8 mouse cellular contexts compared by ENCODE assay signal in the genomic region with DNA sequence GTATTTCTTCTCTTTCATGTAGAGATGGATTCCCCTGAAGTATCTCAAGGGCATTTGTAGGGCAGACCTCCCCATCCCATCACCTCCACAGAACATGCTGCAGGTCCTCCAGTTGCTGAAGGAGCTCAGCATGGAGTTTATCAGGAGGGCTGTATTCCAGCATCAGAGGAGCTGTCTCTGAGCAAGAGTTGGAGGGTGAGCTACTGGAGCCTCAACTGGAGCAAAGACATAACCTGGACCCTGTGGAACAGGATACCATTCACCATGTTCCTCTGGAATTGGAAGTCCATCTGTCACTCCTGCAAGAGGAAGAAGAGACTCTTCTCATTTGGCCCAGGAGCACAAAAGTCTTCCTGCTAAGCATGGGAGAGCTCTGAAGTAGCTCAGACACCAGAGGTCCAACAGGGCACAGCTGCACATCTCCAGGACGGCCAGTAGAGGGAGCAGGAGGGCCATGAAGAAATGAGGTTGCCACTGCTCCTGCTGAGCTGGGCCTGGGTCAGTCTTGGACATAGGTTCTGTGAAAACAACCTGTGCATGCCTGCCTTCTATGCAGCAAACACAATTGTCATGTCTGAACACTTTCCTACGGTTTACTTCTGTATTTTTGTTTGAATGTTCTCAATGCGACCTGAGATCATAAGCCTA. TPM values are rescaled to one million over a fixed set of nuclear protein-coding genes. Genes with fewer than 3 reads are reported as not detected.
DNase-seq lines count a peak whose midpoint lies in the region; ATAC-seq and TF ChIP-seq lines count a peak whose summit lies in the region.

No protein-coding gene starts in this region.

- H3K4me2 ChIP-seq in limb, embryonic 11.5 days (ENCODE audit: low read depth, severe bottlenecking), result no peak overlapping the region
- no peak overlapping the region for H3K4me2 ChIP-seq in midbrain, postnatal 0 days (ENCODE audit: low read depth, low read length, poor library complexity, severe bottlenecking)

- H3K9me3 ChIP-seq in embryonic facial prominence, embryonic 10.5 days, result no peaks in the 10 kb centered on the region
- no peaks in the 10 kb centered on the region for H3K9me3 ChIP-seq in limb, embryonic 11.5 days (ENCODE audit: control insufficient read depth, low read length)
- no peaks in the 10 kb centered on the region for H3K9me3 ChIP-seq in midbrain, postnatal 0 days (ENCODE audit: low read length)

- ATAC-seq in limb, embryonic 11.5 days (ENCODE audit: insufficient number of reproducible peaks, low FRiP score, low TSS enrichment, low read depth), result peak; percentile 85
- ATAC-seq in midbrain, postnatal 0 days (ENCODE audit: low FRiP score), result 0 out of 2 replicates have a peak, but pooled peaks have one; percentile 63

- no peaks in the 10 kb centered on the region for H3K79me2 ChIP-seq in heart, adult 2 months (replicated peaks; ENCODE audit: control insufficient read depth, insufficient read depth, low read length)

- 20% methylated on average over 3 of the region's 3 CpGs for WGBS in embryonic facial prominence, embryonic 10.5 days
- WGBS in heart, adult 2 months, result 28% methylated on average over 3 of the region's 3 CpGs
- WGBS in kidney, adult 2 months, result 21% methylated on average over 3 of the region's 3 CpGs
- 29% methylated on average over 3 of the region's 3 CpGs for WGBS in limb, embryonic 11.5 days
- 23% methylated on average over 3 of the region's 3 CpGs for WGBS in midbrain, postnatal 0 days
- WGBS in spleen, adult 2 months, result 32% methylated on average over 3 of the region's 3 CpGs

- no peaks in the 10 kb centered on the region for H3K27me3 ChIP-seq in embryonic facial prominence, embryonic 10.5 days (replicated peaks; ENCODE audit: low read depth, poor library complexity, severe bottlenecking)
- no peaks in the 10 kb centered on the region for H3K27me3 ChIP-seq in heart, adult 2 months (ENCODE audit: control insufficient read depth, insufficient read depth, low read length)
- no peaks in the 10 kb centered on the region for H3K27me3 ChIP-seq in kidney, adult 2 months (replicated peaks; ENCODE audit: control insufficient read depth, insufficient read depth, low read length)
- H3K27me3 ChIP-seq in limb, embryonic 11.5 days (ENCODE audit: control insufficient read depth, insufficient read depth, low read length), result no peaks in the 10 kb centered on the region
- H3K27me3 ChIP-seq in midbrain, postnatal 0 days (ENCODE audit: insufficient read depth, low read length), result 0 out of 2 replicates have a peak, but pooled peaks cover 3% of the 10 kb centered on the region
- H3K27me3 ChIP-seq in spleen, adult 2 months (ENCODE audit: control insufficient read depth, insufficient read depth, low read length), result peaks cover 1% of the 10 kb centered on the region; the same call in 1 of the 2 replicates

- intact Hi-C loops in heart, adult 2 months (cut with DNase I), result loop anchor here (1.0 kb wide), 1 partner anchor 31 kb away; no protein-coding TSS in a partner anchor

- TF ChIP-seq POLR2A in heart, adult 2 months (IDR thresholded peaks at IDR 0.05; ENCODE audit: insufficient read depth, low read depth, low read length), result no peak
- TF ChIP-seq POLR2A in kidney, adult 2 months (IDR thresholded peaks at IDR 0.05; ENCODE audit: low read depth, low read length), result no peak
- TF ChIP-seq POLR2A in spleen, adult 2 months (IDR thresholded peaks at IDR 0.05; ENCODE audit: low read depth, low read length), result no peak

- TF ChIP-seq EP300 in heart, adult 2 months (IDR thresholded peaks at IDR 0.05; ENCODE audit: insufficient read depth, low read depth, low read length), result peak; percentile 91

- TF ChIP-seq CTCF in heart, adult 2 months (IDR thresholded peaks at IDR 0.05), result peak; percentile 100; the same call in 1 of the 2 replicates
- peak; percentile 100 for TF ChIP-seq CTCF in kidney, adult 2 months (conservative IDR thresholded peaks at IDR 0.05; ENCODE audit: insufficient read depth, insufficient read length, low read depth, low read length)
- peak; percentile 97 for TF ChIP-seq CTCF in midbrain, postnatal 0 days (IDR thresholded peaks at IDR 0.05)
- peak; percentile 99 for TF ChIP-seq CTCF in spleen, adult 2 months (IDR thresholded peaks at IDR 0.05; ENCODE audit: extremely low read depth, insufficient read depth, insufficient read length, insufficient replicate concordance)

- no peak overlapping the region for H3K4me3 ChIP-seq in embryonic facial prominence, embryonic 10.5 days
- H3K4me3 ChIP-seq in heart, adult 2 months, result no peak overlapping the region
- H3K4me3 ChIP-seq in kidney, adult 2 months (ENCODE audit: insufficient read depth, low read depth, low read length), result no peak overlapping the region
- no peak overlapping the region for H3K4me3 ChIP-seq in limb, embryonic 11.5 days (ENCODE audit: low read depth, low read length)
- no peak overlapping the region for H3K4me3 ChIP-seq in midbrain, postnatal 0 days (ENCODE audit: low read depth, low read length)
- no peak overlapping the region for H3K4me3 ChIP-seq in spleen, adult 2 months (ENCODE audit: extremely low read depth, insufficient read depth, insufficient read length)

- no peaks in the 10 kb centered on the region for H3K4me1 ChIP-seq in embryonic facial prominence, embryonic 10.5 days
- H3K4me1 ChIP-seq in heart, adult 2 months (ENCODE audit: control insufficient read depth, insufficient read depth, low read length), result no peaks in the 10 kb centered on the region
- H3K4me1 ChIP-seq in kidney, adult 2 months (ENCODE audit: control insufficient read depth, insufficient read depth, low read length), result peaks cover 12% of the 10 kb centered on the region; the same call in 1 of the 2 replicates
- H3K4me1 ChIP-seq in limb, embryonic 11.5 days (ENCODE audit: control insufficient read depth, insufficient read depth, low read length), result no peaks in the 10 kb centered on the region
- H3K4me1 ChIP-seq in midbrain, postnatal 0 days (ENCODE audit: insufficient read depth, low read length), result no peaks in the 10 kb centered on the region
- no peaks in the 10 kb centered on the region for H3K4me1 ChIP-seq in spleen, adult 2 months (ENCODE audit: control insufficient read depth, insufficient read depth, insufficient read length)

- no peak overlapping the region for H3K27ac ChIP-seq in embryonic facial prominence, embryonic 10.5 days (replicated peaks)
- no peak overlapping the region for H3K27ac ChIP-seq in heart, adult 2 months
- no peak overlapping the region for H3K27ac ChIP-seq in kidney, adult 2 months (ENCODE audit: insufficient read depth, low read depth, low read length)
- H3K27ac ChIP-seq in limb, embryonic 11.5 days (replicated peaks; ENCODE audit: low read depth, low read length), result no peak overlapping the region
- H3K27ac ChIP-seq in midbrain, postnatal 0 days (ENCODE audit: low read depth, low read length), result no peak overlapping the region
- H3K27ac ChIP-seq in spleen, adult 2 months (ENCODE audit: insufficient read depth, low read length), result no peak overlapping the region

- DNase-seq in A20 (ENCODE audit: low read depth, low spot score), result peak; percentile 69
- peak; percentile 72 for DNase-seq in adrenal gland, postnatal 25 days
- peak; percentile 82 for DNase-seq in embryonic facial prominence, embryonic 10.5 days (ENCODE audit: low spot score)
- peak; percentile 72 to 80 for DNase-seq in heart, adult 2 months
- DNase-seq in kidney, adult 2 months, result peak; percentile 86
- DNase-seq in limb, embryonic 11.5 days (ENCODE audit: low spot score), result peak; percentile 89
- peak; percentile 78 for DNase-seq in midbrain, postnatal 0 days (ENCODE audit: low spot score)
- peak in 1 of 2 experiments; percentile 75 for DNase-seq in spleen, adult 2 months (ENCODE audit: low read depth in 1 of 2, low spot score in 2 of 2)

- H3K9ac ChIP-seq in heart, adult 2 months (ENCODE audit: low read depth, low read length), result no peak overlapping the region
- H3K9ac ChIP-seq in limb, embryonic 11.5 days (ENCODE audit: low read length), result no peak overlapping the region
- H3K9ac ChIP-seq in midbrain, postnatal 0 days (replicated peaks; ENCODE audit: low read length, poor library complexity, severe bottlenecking), result no peak overlapping the region

- no peaks in the 10 kb centered on the region for H3K36me3 ChIP-seq in embryonic facial prominence, embryonic 10.5 days (replicated peaks)
- H3K36me3 ChIP-seq in heart, adult 2 months (ENCODE audit: control insufficient read depth, insufficient read depth, low read length), result no peaks in the 10 kb centered on the region
- H3K36me3 ChIP-seq in kidney, adult 2 months (ENCODE audit: control insufficient read depth, insufficient read depth, low read length), result no peaks in the 10 kb centered on the region
- H3K36me3 ChIP-seq in limb, embryonic 11.5 days (ENCODE audit: control insufficient read depth, insufficient read depth, low read length), result no peaks in the 10 kb centered on the region
- H3K36me3 ChIP-seq in midbrain, postnatal 0 days (ENCODE audit: insufficient read depth, low read length), result no peaks in the 10 kb centered on the region
- H3K36me3 ChIP-seq in spleen, adult 2 months (ENCODE audit: control insufficient read depth, insufficient read depth, low read length), result no peaks in the 10 kb centered on the region

RNA-seq across cellular contexts. Expression of gene Ifnab, which starts 5.2 kb away (rescaled TPM):
- not detected in 2 replicates for total RNA-seq in adrenal gland, postnatal 25 days (2021)
- not detected in 2 replicates for polyA plus RNA-seq in embryonic facial prominence, embryonic 10.5 days (2016; fragmentation: Nextera tagmentation; extraction: Ambion mirVana)
- total RNA-seq in heart, adult 2 months (2021), result not detected
- polyA plus RNA-seq in heart, adult 2 months (2012; rRNA removed), result not detected in 2 replicates
- not detected in 2 replicates for polyA plus RNA-seq in kidney, adult 2 months (2012; rRNA removed)
- polyA plus RNA-seq in limb, embryonic 11.5 days (2014; fragmentation: Nextera tagmentation; extraction: Ambion mirVana), result not detected in 2 replicates
- total RNA-seq in midbrain, postnatal 0 days (2014; rRNA removed), result not detected in 2 replicates
- polyA plus RNA-seq in midbrain, postnatal 0 days (2015; fragmentation: Nextera tagmentation; extraction: Ambion mirVana), result not detected in 2 replicates
- not detected in 2 replicates for polyA plus RNA-seq in spleen, adult 2 months (2012; rRNA removed)

RNA-seq across cellular contexts. Expression of gene Ifna2, which starts 12.6 kb away (rescaled TPM):
- total RNA-seq in adrenal gland, postnatal 25 days (2021), result not detected in 2 replicates
- polyA plus RNA-seq in embryonic facial prominence, embryonic 10.5 days (2016; fragmentation: Nextera tagmentation; extraction: Ambion mirVana), result not detected in 2 replicates
- not detected for total RNA-seq in heart, adult 2 months (2021)
- polyA plus RNA-seq in heart, adult 2 months (2012; rRNA removed), result not detected in 2 replicates
- not detected in 2 replicates for polyA plus RNA-seq in kidney, adult 2 months (2012; rRNA removed)
- polyA plus RNA-seq in limb, embryonic 11.5 days (2014; fragmentation: Nextera tagmentation; extraction: Ambion mirVana), result not detected in 2 replicates
- total RNA-seq in midbrain, postnatal 0 days (2014; rRNA removed), result not detected in 2 replicates
- not detected in 2 replicates for polyA plus RNA-seq in midbrain, postnatal 0 days (2015; fragmentation: Nextera tagmentation; extraction: Ambion mirVana)
- polyA plus RNA-seq in spleen, adult 2 months (2012; rRNA removed), result not detected in 2 replicates

RNA-seq across cellular contexts. Expression of gene Ifna16, which starts 19.6 kb away (rescaled TPM):
- total RNA-seq in adrenal gland, postnatal 25 days (2021), result not detected in 2 replicates
- not detected in 2 replicates for polyA plus RNA-seq in embryonic facial prominence, embryonic 10.5 days (2016; fragmentation: Nextera tagmentation; extraction: Ambion mirVana)
- not detected for total RNA-seq in heart, adult 2 months (2021)
- polyA plus RNA-seq in heart, adult 2 months (2012; rRNA removed), result not detected in 2 replicates
- polyA plus RNA-seq in kidney, adult 2 months (2012; rRNA removed), result not detected in 2 replicates
- polyA plus RNA-seq in limb, embryonic 11.5 days (2014; fragmentation: Nextera tagmentation; extraction: Ambion mirVana), result not detected in 2 replicates
- total RNA-seq in midbrain, postnatal 0 days (2014; rRNA removed), result not detected in 2 replicates
- polyA plus RNA-seq in midbrain, postnatal 0 days (2015; fragmentation: Nextera tagmentation; extraction: Ambion mirVana), result not detected in 2 replicates
- polyA plus RNA-seq in spleen, adult 2 months (2012; rRNA removed), result not detected in 2 replicates

RNA-seq across cellular contexts. Expression of gene Gm26566, which starts 25.2 kb away (rescaled TPM):
- 0.73 and 0.95 TPM in 2 replicates for total RNA-seq in adrenal gland, postnatal 25 days (2021)
- 0.80 and 0.90 TPM in 2 replicates for polyA plus RNA-seq in embryonic facial prominence, embryonic 10.5 days (2016; fragmentation: Nextera tagmentation; extraction: Ambion mirVana)
- under 1 TPM in 1 of 2 experiments, not detected in 1; 0.36 TPM for total RNA-seq in heart, adult 2 months (2021)
- 0.20 TPM in 1 of 2 replicates, not detected in the other for polyA plus RNA-seq in heart, adult 2 months (2012; rRNA removed)
- 0.26 and 0.34 TPM in 2 replicates for polyA plus RNA-seq in kidney, adult 2 months (2012; rRNA removed)
- polyA plus RNA-seq in limb, embryonic 11.5 days (2014; fragmentation: Nextera tagmentation; extraction: Ambion mirVana), result 0.81 and 1.5 TPM in 2 replicates
- 0.71 TPM in 1 of 2 replicates, not detected in the other for total RNA-seq in midbrain, postnatal 0 days (2014; rRNA removed)
- 0.49 and 1.3 TPM in 2 replicates for polyA plus RNA-seq in midbrain, postnatal 0 days (2015; fragmentation: Nextera tagmentation; extraction: Ambion mirVana)
- 0.18 and 0.45 TPM in 2 replicates for polyA plus RNA-seq in spleen, adult 2 months (2012; rRNA removed)

RNA-seq across cellular contexts. Expression of gene Klhl9, which starts 25.9 kb away (rescaled TPM):
- total RNA-seq in adrenal gland, postnatal 25 days (2021), result 83.9 and 94.1 TPM in 2 replicates
- 100 and 110 TPM in 2 replicates for polyA plus RNA-seq in embryonic facial prominence, embryonic 10.5 days (2016; fragmentation: Nextera tagmentation; extraction: Ambion mirVana)
- 10 to 100 TPM; 71.0 to 71.1 TPM for total RNA-seq in heart, adult 2 months (2021)
- 11.8 and 26.1 TPM in 2 replicates for polyA plus RNA-seq in heart, adult 2 months (2012; rRNA removed)
- 18.1 and 19.2 TPM in 2 replicates for polyA plus RNA-seq in kidney, adult 2 months (2012; rRNA removed)
- polyA plus RNA-seq in limb, embryonic 11.5 days (2014; fragmentation: Nextera tagmentation; extraction: Ambion mirVana), result 139 and 140 TPM in 2 replicates
- total RNA-seq in midbrain, postnatal 0 days (2014; rRNA removed), result 148 and 172 TPM in 2 replicates
- polyA plus RNA-seq in midbrain, postnatal 0 days (2015; fragmentation: Nextera tagmentation; extraction: Ambion mirVana), result 77.6 and 82.5 TPM in 2 replicates
- polyA plus RNA-seq in spleen, adult 2 months (2012; rRNA removed), result 8.4 and 11.4 TPM in 2 replicates
